Mouse (Mus musculus) ovary, postnatal 14 days (tissue): ENCODE data around the gene Ubxn11.

Source experiments
- DNase-seq: peaks from one replicate; pipeline ENCODE4 v3.0.0; 2022; ENCODE audit warnings: low spot score

Ubxn11 gene

GRCm38 (mm10) chr4:134118126-134118800, 15.9 kb downstream of the Ubxn11 start:
- no peak for DNase-seq

- no peak for DNase-seq
Observed at GRCm38 (mm10) chr4:134119042-134119441, 16.7 kb downstream of the Ubxn11 start.

GRCm38 (mm10) chr4:134119644-134120043, 17.3 kb downstream of the Ubxn11 start:
- DNase-seq, result no peak

GRCm38 (mm10) chr4:134120192-134120805, 17.9 kb downstream of the Ubxn11 start:
- no peak for DNase-seq

- no peak for DNase-seq
Observed at GRCm38 (mm10) chr4:134120916-134121315, 18.5 kb downstream of the Ubxn11 start.

GRCm38 (mm10) chr4:134121571-134121970, 19.2 kb downstream of the Ubxn11 start:
- DNase-seq, result no peak

GRCm38 (mm10) chr4:134122281-134122680, 19.9 kb downstream of the Ubxn11 start:
- DNase-seq, result no peak

GRCm38 (mm10) chr4:134123147-134123546, 20.8 kb downstream of the Ubxn11 start:
- DNase-seq, result no peak

- DNase-seq, result peak; percentile 38
Observed at GRCm38 (mm10) chr4:134123680-134124551, 21.5 kb downstream of the Ubxn11 start.

GRCm38 (mm10) chr4:134125383-134126060, 23.2 kb downstream of the Ubxn11 start:
- no peak for DNase-seq

- DNase-seq, result no peak
Observed at GRCm38 (mm10) chr4:134126300-134127120, 24.1 kb downstream of the Ubxn11 start.

GRCm38 (mm10) chr4:134127121-134127455, 24.7 kb downstream of the Ubxn11 start:
- DNase-seq, result no peak

GRCm38 (mm10) chr4:134127793-134128192, 25.4 kb downstream of the Ubxn11 start:
- DNase-seq, result no peak

GRCm38 (mm10) chr4:134128221-134128982, 26.0 kb downstream of the Ubxn11 start, which contains the start of gene Sh3bgrl3:
Sh3bgrl3 (minus strand) TSS chr4:134128789.
- DNase-seq, result peak; percentile 71

GRCm38 (mm10) chr4:134128983-134129362, 26.6 kb downstream of the Ubxn11 start:
- DNase-seq, result no peak

- DNase-seq, result no peak
Observed at GRCm38 (mm10) chr4:134129482-134129881, 27.1 kb downstream of the Ubxn11 start.

GRCm38 (mm10) chr4:134132117-134132516, 29.7 kb downstream of the Ubxn11 start:
- no peak for DNase-seq

- DNase-seq, result no peak
Observed at GRCm38 (mm10) chr4:134132519-134133095, 30.2 kb downstream of the Ubxn11 start.

GRCm38 (mm10) chr4:134136280-134136926, 34.0 kb downstream of the Ubxn11 start:
- no peak for DNase-seq

GRCm38 (mm10) chr4:134138857-134139256, 36.5 kb downstream of the Ubxn11 start:
- DNase-seq, result no peak
